Mouse (Mus musculus) neutrophil, adult 5-6 weeks (primary cell): ENCODE results near the gene Cmss1. TPM values are rescaled to one million over a fixed set of nuclear protein-coding genes. Genes with fewer than 3 reads are reported as not detected.

ENCODE experiments used
- ATAC-seq: fragments of 151-379, 151-347 bp; 2 replicates; pipeline ENCODE4 v1.8.0; 2017; ENCODE audit warnings: mild to moderate bottlenecking, moderate TSS enrichment; ENCODE audit not compliant: insufficient number of reproducible peaks, poor library complexity, low FRiP score, severe bottlenecking; ENCODE audit errors: extremely low read depth
- total RNA-seq: library from RNA; stranded (forward); fragments of 200-1000 nt; gene quantifications from 2 replicates; pipeline ENCODE4 v1.2.3, GENCODE M21; 2017

Cmss1 gene
- total RNA-seq, 1 experiment from 2014 or later: 2.6 TPM

- no peak for ATAC-seq
Observed at GRCm38 (mm10) chr16:57564807-57565206, 41.9 kb downstream of the Cmss1 start.

- ATAC-seq: no peak
Observed at GRCm38 (mm10) chr16:57563453-57563852, 43.2 kb downstream of the Cmss1 start.

GRCm38 (mm10) chr16:57560185-57560584, 46.5 kb downstream of the Cmss1 start:
- no peak for ATAC-seq

GRCm38 (mm10) chr16:57558258-57558657, 48.4 kb downstream of the Cmss1 start:
- ATAC-seq: no peak

GRCm38 (mm10) chr16:57556244-57556643, 50.4 kb downstream of the Cmss1 start:
- ATAC-seq: no peak

GRCm38 (mm10) chr16:57555667-57556066, 51.0 kb downstream of the Cmss1 start:
- ATAC-seq: no peak

GRCm38 (mm10) chr16:57554886-57555400, 51.7 kb downstream of the Cmss1 start:
- no peak for ATAC-seq

- ATAC-seq: no peak
Observed at GRCm38 (mm10) chr16:57553235-57553634, 53.4 kb downstream of the Cmss1 start.

GRCm38 (mm10) chr16:57552709-57553108, 54.0 kb downstream of the Cmss1 start:
- ATAC-seq: no peak

- no peak for ATAC-seq
Observed at GRCm38 (mm10) chr16:57551617-57552016, 55.0 kb downstream of the Cmss1 start.

GRCm38 (mm10) chr16:57550817-57551216, 55.8 kb downstream of the Cmss1 start:
- no peak for ATAC-seq

- ATAC-seq: peak; percentile 55
Observed at GRCm38 (mm10) chr16:57550088-57550487, 56.6 kb downstream of the Cmss1 start.

GRCm38 (mm10) chr16:57549061-57550037, 57.3 kb downstream of the Cmss1 start:
- ATAC-seq: peak; percentile 59

- no peak for ATAC-seq
Observed at GRCm38 (mm10) chr16:57548608-57549007, 58.1 kb downstream of the Cmss1 start.

- ATAC-seq: no peak
Observed at GRCm38 (mm10) chr16:57546355-57546754, 60.3 kb downstream of the Cmss1 start.

GRCm38 (mm10) chr16:57544441-57544840, 62.2 kb downstream of the Cmss1 start:
- no peak for ATAC-seq

- no peak for ATAC-seq
Observed at GRCm38 (mm10) chr16:57543243-57543642, 63.4 kb downstream of the Cmss1 start.

- ATAC-seq: peak; percentile 48; the same call in 1 of the 2 replicates
Observed at GRCm38 (mm10) chr16:57536511-57536910, 70.2 kb downstream of the Cmss1 start.

- no peak for ATAC-seq
Observed at GRCm38 (mm10) chr16:57534811-57535210, 71.9 kb downstream of the Cmss1 start.

- ATAC-seq: no peak
Observed at GRCm38 (mm10) chr16:57534365-57534764, 72.3 kb downstream of the Cmss1 start.
